Mouse (Mus musculus) kidney, embryonic 15.5 days (tissue): ENCODE measurements around the gene Lrp8. TPM values are rescaled to one million over a fixed set of nuclear protein-coding genes. Genes with fewer than 3 reads are reported as not detected.

Experiments used
- ATAC-seq: fragments of 200-750 bp; cut with Nextera tagmentation; replicated peaks from 2 replicates; pipeline ENCODE4 v1.8.0; 2017; ENCODE audit warnings: moderate TSS enrichment; ENCODE audit not compliant: low FRiP score
- H3K27ac ChIP-seq: fragments of 300-500 bp; sonication (generic); 2 replicates; pipeline ENCODE4 v1.5.1; 2015; ENCODE audit warnings: mild to moderate bottlenecking, inconsistent platforms
- H3K27me3 ChIP-seq: fragments of 300-500 bp; sonication (generic); 2 replicates; pipeline ENCODE4 v1.6.1; 2015; ENCODE audit warnings: inconsistent platforms
- H3K36me3 ChIP-seq: fragments of 300-500 bp; sonication (generic); 2 replicates; pipeline ENCODE4 v1.6.1; 2015; ENCODE audit warnings: inconsistent platforms
- H3K4me1 ChIP-seq: fragments of 300-500 bp; sonication (generic); 2 replicates; pipeline ENCODE4 v1.6.1; 2015; ENCODE audit warnings: inconsistent platforms
- H3K4me2 ChIP-seq: fragments of 300-500 bp; sonication (generic); 2 replicates; pipeline ENCODE4 v1.6.1; 2015; ENCODE audit warnings: moderate library complexity, mild to moderate bottlenecking, inconsistent platforms
- H3K4me3 ChIP-seq: fragments of 300-500 bp; sonication (generic); replicated peaks from 2 replicates; pipeline ENCODE4 v1.5.1; 2015; ENCODE audit warnings: mild to moderate bottlenecking, inconsistent platforms
- H3K9ac ChIP-seq: fragments of 300-500 bp; sonication (generic); 2 replicates; pipeline ENCODE4 v1.6.1; 2015; ENCODE audit warnings: mild to moderate bottlenecking, inconsistent platforms
- H3K9me3 ChIP-seq: fragments of 300-500 bp; sonication (generic); replicated peaks from 2 replicates; pipeline ENCODE4 v1.6.1; 2016; ENCODE audit warnings: inconsistent platforms
- WGBS: fragments of 180-500 bp; shearing (Covaris S2); methylation state at CpG from one replicate; pipeline ENCODE4 v1.1.7; 2015; ENCODE audit warnings: mixed read lengths; 5-methylcytosine and 5-hydroxymethylcytosine counted together
- polyA plus RNA-seq: library from polyadenylated mRNA; unstranded; fragments of >200 nt; fragmentation: Nextera tagmentation; extraction: Ambion mirVana; gene quantifications from 2 replicates; pipeline ENCODE4 v1.2.1, GENCODE M21; 2015

Lrp8 gene
- polyA plus RNA-seq, 1 experiment from 2014 or later, result 2.6 TPM

GRCm38 (mm10) chr4:107899211-107899927, 97.3 kb downstream of the Lrp8 start:
- WGBS, result 80% methylated on average over 5 of the region's 5 CpGs
- Histone ChIP-seq H3K36me3 (peaks cover 68% of the 10 kb centered on the region), H3K9ac (no peak overlapping the region), H3K4me2 (no peak overlapping the region), H3K9me3 (no peaks in the 10 kb centered on the region), H3K27ac (no peak overlapping the region), H3K4me3 (no peak overlapping the region), H3K27me3 (no peaks in the 10 kb centered on the region), H3K4me1 (no peaks in the 10 kb centered on the region)
- ATAC-seq, result no peak

- H3K36me3 ChIP-seq, result peaks cover 68% of the 10 kb centered on the region
- H3K4me1 ChIP-seq, result no peaks in the 10 kb centered on the region
- no peaks in the 10 kb centered on the region for H3K9me3 ChIP-seq
- no peak for ATAC-seq
- no peak overlapping the region for H3K4me2 ChIP-seq
- 84% methylated on average over 3 of the region's 3 CpGs for WGBS
- H3K27ac ChIP-seq, result no peak overlapping the region
- H3K27me3 ChIP-seq, result no peaks in the 10 kb centered on the region
- no peak overlapping the region for H3K4me3 ChIP-seq
- no peak overlapping the region for H3K9ac ChIP-seq
Observed at GRCm38 (mm10) chr4:107900206-107900605, 98.1 kb downstream of the Lrp8 start.

GRCm38 (mm10) chr4:107904252-107904651, 102.2 kb downstream of the Lrp8 start:
- no peak overlapping the region for H3K4me2 ChIP-seq
- H3K9me3 ChIP-seq, result no peaks in the 10 kb centered on the region
- no peak overlapping the region for H3K27ac ChIP-seq
- no peaks in the 10 kb centered on the region for H3K27me3 ChIP-seq
- H3K9ac ChIP-seq, result no peak overlapping the region
- ATAC-seq, result no peak
- no peak overlapping the region for H3K4me3 ChIP-seq
- peaks cover 67% of the 10 kb centered on the region for H3K36me3 ChIP-seq
- no peaks in the 10 kb centered on the region for H3K4me1 ChIP-seq
- 92% methylated on average over 10 of the region's 10 CpGs for WGBS

- ATAC-seq, result no peak
- Histone ChIP-seq H3K4me2 (no peak overlapping the region), H3K4me3 (no peak overlapping the region), H3K27me3 (no peaks in the 10 kb centered on the region), H3K27ac (no peak overlapping the region), H3K36me3 (peaks cover 86% of the 10 kb centered on the region), H3K4me1 (no peaks in the 10 kb centered on the region), H3K9me3 (no peaks in the 10 kb centered on the region), H3K9ac (no peak overlapping the region)
- 90% methylated on average over 9 of the region's 9 CpGs for WGBS
Observed at GRCm38 (mm10) chr4:107906561-107906960, 104.5 kb downstream of the Lrp8 start.

- no peaks in the 10 kb centered on the region for H3K9me3 ChIP-seq
- no peak overlapping the region for H3K4me3 ChIP-seq
- 90% methylated on average over 4 of the region's 4 CpGs for WGBS
- no peak overlapping the region for H3K9ac ChIP-seq
- no peaks in the 10 kb centered on the region for H3K27me3 ChIP-seq
- peaks cover 88% of the 10 kb centered on the region for H3K36me3 ChIP-seq
- no peak overlapping the region for H3K27ac ChIP-seq
- H3K4me2 ChIP-seq, result no peak overlapping the region
- H3K4me1 ChIP-seq, result no peaks in the 10 kb centered on the region
- no peak for ATAC-seq
Observed at GRCm38 (mm10) chr4:107910020-107910419, 108.0 kb downstream of the Lrp8 start.

GRCm38 (mm10) chr4:107920336-107920735, 118.3 kb downstream of the Lrp8 start:
- no peaks in the 10 kb centered on the region for H3K9me3 ChIP-seq
- 79% methylated on average over 2 of the region's 2 CpGs for WGBS
- H3K4me3 ChIP-seq, result no peak overlapping the region
- no peak for ATAC-seq
- no peaks in the 10 kb centered on the region; the same call in 1 of the 2 replicates for H3K36me3 ChIP-seq
- H3K9ac ChIP-seq, result no peak overlapping the region
- peaks cover 26% of the 10 kb centered on the region for H3K4me1 ChIP-seq
- no peaks in the 10 kb centered on the region for H3K27me3 ChIP-seq
- no peak overlapping the region for H3K4me2 ChIP-seq
- no peak overlapping the region for H3K27ac ChIP-seq

- Histone ChIP-seq H3K9ac (no peak overlapping the region), H3K4me1 (peaks cover 26% of the 10 kb centered on the region), H3K9me3 (no peaks in the 10 kb centered on the region), H3K4me2 (peak overlapping the region; percentile 69; the same call in 1 of the 2 replicates), H3K27ac (0 out of 2 replicates have a peak overlapping the region, but pooled peaks have one; percentile 2), H3K27me3 (no peaks in the 10 kb centered on the region), H3K4me3 (no peak overlapping the region), H3K36me3 (no peaks in the 10 kb centered on the region; the same call in 1 of the 2 replicates)
- no peak for ATAC-seq
- 47% methylated on average over 8 of the region's 8 CpGs for WGBS
Observed at GRCm38 (mm10) chr4:107921152-107921695, 119.2 kb downstream of the Lrp8 start.

- no peak overlapping the region for H3K9ac ChIP-seq
- H3K4me2 ChIP-seq, result peak overlapping the region; percentile 69
- 0 out of 2 replicates have a peak overlapping the region, but pooled peaks have one; percentile 2 for H3K27ac ChIP-seq
- WGBS, result 53% methylated on average over 4 of the region's 4 CpGs
- peaks cover 26% of the 10 kb centered on the region for H3K4me1 ChIP-seq
- no peaks in the 10 kb centered on the region; the same call in 1 of the 2 replicates for H3K36me3 ChIP-seq
- no peaks in the 10 kb centered on the region for H3K27me3 ChIP-seq
- peak overlapping the region; percentile 68 for H3K4me3 ChIP-seq
- ATAC-seq, result no peak
- H3K9me3 ChIP-seq, result no peaks in the 10 kb centered on the region
Observed at GRCm38 (mm10) chr4:107921952-107922351, 119.9 kb downstream of the Lrp8 start.

GRCm38 (mm10) chr4:107923145-107923802, 121.2 kb downstream of the Lrp8 start, which contains the start of gene Cpt2:
Cpt2 (minus strand) TSS chr4:107923610.
- WGBS, result under 1% methylated on average over 38 of the region's 38 CpGs
- Histone ChIP-seq H3K4me2 (peak within 1 kb of the TSS; percentile 69), H3K4me1 (peaks cover 26% of the 10 kb centered on the region), H3K9ac (peak within 1 kb of the TSS; percentile 86), H3K4me3 (peak within 1 kb of the TSS; percentile 68), H3K27ac (peak within 1 kb of the TSS; percentile 90), H3K27me3 (no peaks in the 10 kb centered on the region), H3K9me3 (no peaks in the 10 kb centered on the region), H3K36me3 (no peaks in the 10 kb centered on the region; the same call in 1 of the 2 replicates)
- ATAC-seq, result peak; percentile 97

GRCm38 (mm10) chr4:107923803-107924194, 121.7 kb downstream of the Lrp8 start:
- Histone ChIP-seq H3K4me3 (peak overlapping the region; percentile 68), H3K4me1 (peaks cover 26% of the 10 kb centered on the region), H3K4me2 (peak overlapping the region; percentile 69), H3K9ac (no peak overlapping the region), H3K9me3 (no peaks in the 10 kb centered on the region), H3K27me3 (no peaks in the 10 kb centered on the region), H3K36me3 (no peaks in the 10 kb centered on the region; the same call in 1 of the 2 replicates), H3K27ac (peak overlapping the region; percentile 90)
- WGBS, result 52% methylated on average over 7 of the region's 7 CpGs
- ATAC-seq, result peak; percentile 20; the same call in 1 of the 2 replicates
